Mouse (Mus musculus) cortical plate, adult 2 months (tissue): ENCODE measurements around the gene Chga.

Source experiments
- CTCF ChIP-seq: fragments of 200-500 bp; IDR thresholded peaks from 2 replicates; pipeline ENCODE4 v1.5.1; 2011; ENCODE audit warnings: mild to moderate bottlenecking, control low read depth, low read length; ENCODE audit not compliant: insufficient read depth; ENCODE audit errors: extremely low read depth
- POLR2A ChIP-seq: fragments of 200-500 bp; IDR thresholded peaks from 2 replicates; pipeline ENCODE4 v1.6.1; 2011; ENCODE audit warnings: mild to moderate bottlenecking, low read length, control low read depth; ENCODE audit not compliant: insufficient read depth; ENCODE audit errors: extremely low read depth

DNA sequence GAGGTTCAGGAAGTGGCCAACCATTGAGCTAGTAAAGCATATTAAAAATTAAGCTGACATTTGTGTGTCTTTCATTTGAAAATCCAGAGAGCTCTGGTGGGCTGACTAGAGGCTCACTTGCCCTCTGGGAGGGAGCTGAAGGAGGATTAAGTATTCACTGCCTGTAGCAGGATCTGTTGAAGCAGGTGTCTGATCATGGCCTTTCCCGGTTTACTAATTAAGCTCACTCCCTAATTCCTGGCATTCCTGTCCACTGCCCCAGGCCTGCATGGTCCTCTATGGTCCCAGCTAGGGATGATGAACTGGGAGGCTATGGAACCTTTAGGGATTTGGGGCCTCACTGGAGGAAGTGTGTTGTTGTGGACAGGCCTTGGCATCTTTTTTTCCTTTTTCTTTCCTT lies 19.0 kb upstream of the Chga start:
- TF ChIP-seq POLR2A (no peak), CTCF (no peak)
